Mouse (Mus musculus) spleen, adult 2 months (tissue): ENCODE measurements at regions not wholly inside any gene's neighbourhood (a gene's known extent, or its start where the extent isn't known, plus 50 kb on each side); places are given as distances from the start of the nearest gene placed in this dataset.

Source experiments
- CTCF ChIP-seq: fragments of 200-500 bp; IDR thresholded peaks from 2 replicates; pipeline ENCODE4 v1.5.1; 2011; ENCODE audit warnings: mild to moderate bottlenecking, inconsistent platforms; ENCODE audit not compliant: insufficient read depth, insufficient read length, insufficient replicate concordance; ENCODE audit errors: extremely low read depth
- POLR2A ChIP-seq: fragments of 200-500 bp; IDR thresholded peaks from 2 replicates; pipeline ENCODE4 v1.6.1; 2011; ENCODE audit warnings: low read depth, low read length, inconsistent platforms

GRCm38 (mm10) chr13:84348701-84348975 is 126.5 kb downstream of the Tmem161b start:
- TF ChIP-seq CTCF (no peak), POLR2A (no peak)
